Mouse (Mus musculus) leukemia stem cell, adult 10-12 weeks (primary cell): ENCODE data around the gene Pds5a. TPM values are rescaled to one million over a fixed set of nuclear protein-coding genes. Genes with fewer than 3 reads are reported as not detected.

Source experiments
- polyA plus RNA-seq: library from polyadenylated mRNA; stranded (reverse); fragments of >175 nt; gene quantifications from 2 replicates; pipeline ENCODE4 v1.2.3, GENCODE M21; 2012; ENCODE audit warnings: low replicate concordance

Gene Pds5a
- polyA plus RNA-seq = 22.6 and 26.5 TPM in 2 replicates

GRCm38 (mm10) chr5:65697836-65698758, at the start of gene Pds5a:
Gene Pds5a, minus strand, starts transcription at chr5:65698273.

Other genes starting within 250 kb of the Pds5a start
- gene Gm43552, start 205.4 kb downstream of the Pds5a start, polyA plus RNA-seq = 3.4 and 11.1 TPM in 2 replicates
- gene Smim14, start 161.1 kb downstream of the Pds5a start, polyA plus RNA-seq = 5.7 and 22.9 TPM in 2 replicates
- 43.2 and 87.3 TPM in 2 replicates for gene Ube2k, start 161.0 kb downstream of the Pds5a start, polyA plus RNA-seq
- 5.8 and 6.0 TPM in 2 replicates for gene N4bp2, start 65.2 kb upstream of the Pds5a start, polyA plus RNA-seq
- gene Rhoh, start 162.9 kb upstream of the Pds5a start, polyA plus RNA-seq = 0.97 and 1.7 TPM in 2 replicates
- gene Chrna9, start 236.6 kb upstream of the Pds5a start, polyA plus RNA-seq = not detected in 2 replicates